Mouse (Mus musculus): ENCODE measurements around the gene Tmem136. TPM values are rescaled to one million over a fixed set of nuclear protein-coding genes. Genes with fewer than 3 reads are reported as not detected.

Tmem136 gene
- polyA plus RNA-seq, 1 experiment from 2014 or later, result 4.4 TPM

DNA sequence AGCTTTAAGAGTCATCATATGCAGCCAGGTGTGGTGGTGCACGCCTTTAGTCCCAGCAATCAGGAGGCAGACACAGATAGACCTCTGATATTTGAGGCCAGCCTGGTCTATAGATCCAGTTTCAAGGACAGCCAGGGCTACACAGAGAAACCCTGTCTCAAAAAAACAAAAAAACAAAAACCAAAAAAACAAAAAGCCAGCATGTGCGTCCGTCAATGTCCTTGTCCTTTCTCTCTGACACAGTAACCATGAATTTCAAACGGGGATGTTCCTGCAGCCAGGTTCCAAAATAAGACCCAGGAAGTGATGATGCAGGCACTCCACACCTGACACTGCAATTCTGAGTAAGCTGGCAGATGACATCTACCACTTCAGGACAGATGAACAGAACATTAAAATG is 21.5 kb downstream of the Tmem136 start:
- H3K27me3 ChIP-seq (ENCODE audit: control insufficient read depth, insufficient read depth, low read depth, low read length), result no peaks in the 10 kb centered on the region
- H3K9ac ChIP-seq (ENCODE audit: low read length), result no peak overlapping the region
- peaks cover 2% of the 10 kb centered on the region; the same call in 1 of the 2 replicates for H3K4me1 ChIP-seq (replicated peaks; ENCODE audit: control insufficient read depth, insufficient read depth, low read length)
- H3K27ac ChIP-seq (ENCODE audit: low read length), result no peak overlapping the region
- no peak overlapping the region for H3K4me3 ChIP-seq (ENCODE audit: low read length)
- no peaks in the 10 kb centered on the region for H3K36me3 ChIP-seq (ENCODE audit: control insufficient read depth, insufficient read depth, low read length)
- no peaks in the 10 kb centered on the region for H3K9me3 ChIP-seq (ENCODE audit: control insufficient read depth, low read length)
- ATAC-seq (ENCODE audit: low read depth), result no peak
- WGBS, result 83% methylated on average over 4 of the region's 4 CpGs
- no peak overlapping the region for H3K4me2 ChIP-seq (ENCODE audit: low read depth, low read length)

DNA sequence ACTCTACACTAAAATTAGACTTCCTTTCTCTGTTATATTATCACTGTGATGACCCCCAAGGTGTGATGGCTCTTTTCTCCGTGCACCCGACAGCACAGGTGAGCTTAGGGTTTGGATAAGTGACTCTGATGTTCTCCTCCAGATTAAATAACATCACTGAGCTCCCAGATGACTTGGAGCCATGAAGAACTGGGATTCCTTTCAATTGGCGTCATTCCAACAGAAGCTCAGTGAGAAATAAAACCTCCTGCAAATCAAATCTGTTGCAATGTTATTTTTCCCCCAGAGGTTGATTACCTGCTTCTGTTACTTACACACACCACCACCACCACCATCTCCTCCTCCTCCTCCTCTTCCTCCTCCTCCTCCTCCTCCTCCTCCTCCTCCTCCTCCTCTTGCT is 22.6 kb downstream of the Tmem136 start:
- Histone ChIP-seq H3K4me3 (ENCODE audit: low read length) (no peak overlapping the region), H3K4me1 (replicated peaks; ENCODE audit: control insufficient read depth, insufficient read depth, low read length) (peaks cover 2% of the 10 kb centered on the region; the same call in 1 of the 2 replicates), H3K4me2 (ENCODE audit: low read depth, low read length) (no peak overlapping the region), H3K9me3 (ENCODE audit: control insufficient read depth, low read length) (no peaks in the 10 kb centered on the region), H3K9ac (ENCODE audit: low read length) (no peak overlapping the region), H3K27me3 (ENCODE audit: control insufficient read depth, insufficient read depth, low read depth, low read length) (no peaks in the 10 kb centered on the region), H3K36me3 (ENCODE audit: control insufficient read depth, insufficient read depth, low read length) (no peaks in the 10 kb centered on the region), H3K27ac (ENCODE audit: low read length) (no peak overlapping the region)
- 43% methylated on average over 3 of the region's 3 CpGs for WGBS
- no peak for ATAC-seq (ENCODE audit: low read depth)

DNA sequence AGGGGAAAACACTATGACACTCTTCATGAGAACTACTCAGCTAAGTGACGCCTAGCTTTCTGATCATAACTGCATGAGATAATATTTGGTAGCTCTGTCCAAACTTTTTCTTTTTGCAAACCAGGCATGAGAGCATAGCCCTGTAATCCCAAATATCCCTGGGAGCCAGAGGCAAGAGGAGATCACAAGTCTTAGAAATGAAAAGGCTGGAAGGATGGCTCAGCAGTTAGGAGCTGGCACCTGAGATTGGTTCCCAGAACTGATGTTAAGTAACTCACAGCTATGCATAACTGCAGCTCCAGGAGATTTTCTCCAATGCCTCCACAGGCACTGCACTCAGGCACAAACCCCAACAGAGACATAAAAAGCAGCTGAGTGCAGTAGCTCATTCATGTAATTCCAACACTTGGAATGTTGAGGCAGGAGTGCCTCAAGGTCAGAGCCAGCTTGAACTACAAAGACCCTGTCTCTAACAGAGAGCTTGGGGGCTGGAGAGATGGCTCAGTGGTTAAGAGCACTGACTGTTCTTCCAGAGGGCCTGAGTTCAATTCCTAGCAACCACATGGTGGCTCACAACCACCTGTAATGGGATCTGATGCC is 30.6 kb downstream of the Tmem136 start:
- ATAC-seq (ENCODE audit: low read depth), result no peak
- H3K4me3 ChIP-seq (ENCODE audit: low read length), result no peak overlapping the region
- 47% methylated on average over 1 of the region's 1 CpGs for WGBS
- H3K36me3 ChIP-seq (ENCODE audit: control insufficient read depth, insufficient read depth, low read length), result no peaks in the 10 kb centered on the region
- H3K9ac ChIP-seq (ENCODE audit: low read length), result no peak overlapping the region
- H3K4me2 ChIP-seq (ENCODE audit: low read depth, low read length), result no peak overlapping the region
- H3K27me3 ChIP-seq (ENCODE audit: control insufficient read depth, insufficient read depth, low read depth, low read length), result no peaks in the 10 kb centered on the region
- peaks cover 30% of the 10 kb centered on the region for H3K4me1 ChIP-seq (replicated peaks; ENCODE audit: control insufficient read depth, insufficient read depth, low read length)
- peak overlapping the region; percentile 34 for H3K27ac ChIP-seq (ENCODE audit: low read length)
- no peaks in the 10 kb centered on the region for H3K9me3 ChIP-seq (ENCODE audit: control insufficient read depth, low read length)

DNA sequence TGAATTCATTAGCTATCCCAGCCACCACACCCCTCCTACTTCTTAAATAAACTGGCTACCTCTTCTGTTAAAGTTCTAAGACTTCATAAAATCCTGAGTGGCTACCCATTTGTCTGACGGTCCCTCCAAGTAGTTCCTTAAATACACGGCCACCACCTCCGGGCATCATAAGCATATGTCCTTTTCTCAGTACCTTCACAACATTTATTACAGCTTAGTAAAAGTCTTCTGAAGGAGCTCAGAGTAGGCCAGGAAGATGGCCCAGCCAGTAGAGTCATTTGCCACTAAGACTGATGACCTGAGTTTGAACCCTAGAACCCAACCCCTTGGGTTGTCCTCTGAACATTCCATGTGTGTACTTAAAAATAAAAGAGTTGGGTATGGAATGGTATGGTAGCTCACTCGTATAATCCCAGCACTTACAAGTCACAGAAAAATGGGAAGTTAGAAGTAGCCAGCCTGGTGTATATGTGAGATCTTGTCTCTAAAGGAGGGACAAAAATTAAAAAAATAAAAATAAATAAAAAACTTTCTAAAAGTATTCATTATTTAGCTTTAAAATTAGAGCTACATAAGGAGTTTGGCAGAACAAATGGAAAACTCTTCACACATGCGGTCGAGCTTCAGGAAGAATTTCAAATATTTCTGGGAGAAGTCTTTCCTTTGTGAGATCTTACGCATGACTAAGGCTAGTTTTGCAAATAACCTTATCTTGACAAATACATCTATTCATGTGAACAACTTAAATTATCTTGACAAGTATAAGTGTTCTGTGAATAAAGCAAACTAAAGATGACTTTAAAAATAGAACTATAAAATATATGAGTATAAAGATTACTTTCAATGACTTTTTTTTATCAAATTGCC is 31.6 kb downstream of the Tmem136 start:
- 38% methylated on average over 7 of the region's 7 CpGs for WGBS
- H3K4me2 ChIP-seq (ENCODE audit: low read depth, low read length), result peak overlapping the region; percentile 25; the same call in 1 of the 2 replicates
- no peaks in the 10 kb centered on the region for H3K36me3 ChIP-seq (ENCODE audit: control insufficient read depth, insufficient read depth, low read length)
- peak; percentile 56 for ATAC-seq (ENCODE audit: low read depth)
- peak overlapping the region; percentile 55 for H3K27ac ChIP-seq (ENCODE audit: low read length)
- no peaks in the 10 kb centered on the region for H3K27me3 ChIP-seq (ENCODE audit: control insufficient read depth, insufficient read depth, low read depth, low read length)
- H3K9ac ChIP-seq (ENCODE audit: low read length), result no peak overlapping the region
- no peaks in the 10 kb centered on the region for H3K9me3 ChIP-seq (ENCODE audit: control insufficient read depth, low read length)
- H3K4me3 ChIP-seq (ENCODE audit: low read length), result no peak overlapping the region
- peaks cover 35% of the 10 kb centered on the region for H3K4me1 ChIP-seq (replicated peaks; ENCODE audit: control insufficient read depth, insufficient read depth, low read length)

DNA sequence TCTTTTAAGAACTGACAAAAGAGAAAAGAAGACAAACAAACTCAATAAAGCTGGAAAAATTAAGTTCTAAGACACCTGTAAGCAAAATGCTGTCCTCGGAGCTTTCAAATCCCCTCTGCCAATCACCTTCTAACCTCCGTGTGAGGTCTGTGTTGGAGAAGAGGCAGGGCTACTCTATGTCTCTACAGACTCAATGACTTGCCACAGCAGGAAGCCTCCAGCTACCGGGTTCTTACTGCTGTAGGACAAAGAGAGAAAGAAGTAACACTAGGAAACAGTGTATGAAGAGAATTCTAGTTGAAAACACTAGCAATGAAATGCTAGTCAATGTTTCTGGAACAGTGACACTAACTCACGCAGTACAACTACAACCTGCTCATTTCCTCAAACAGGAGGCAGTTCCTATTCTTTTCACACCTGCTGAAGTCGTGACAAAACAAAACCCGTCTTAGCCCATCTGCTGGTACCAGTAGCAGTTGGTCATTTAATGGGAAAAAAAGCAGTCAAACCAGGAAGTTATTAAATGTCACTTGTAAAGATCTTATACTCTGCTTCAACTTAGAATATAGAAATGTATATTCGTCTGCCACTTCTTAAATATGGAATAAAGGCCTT is 32.8 kb downstream of the Tmem136 start:
- WGBS, result 60% methylated on average over 7 of the region's 7 CpGs
- no peak overlapping the region for H3K9ac ChIP-seq (ENCODE audit: low read length)
- ATAC-seq (ENCODE audit: low read depth), result no peak
- no peaks in the 10 kb centered on the region for H3K9me3 ChIP-seq (ENCODE audit: control insufficient read depth, low read length)
- H3K4me3 ChIP-seq (ENCODE audit: low read length), result no peak overlapping the region
- H3K27me3 ChIP-seq (ENCODE audit: control insufficient read depth, insufficient read depth, low read depth, low read length), result no peaks in the 10 kb centered on the region
- no peak overlapping the region for H3K27ac ChIP-seq (ENCODE audit: low read length)
- peaks cover 35% of the 10 kb centered on the region for H3K4me1 ChIP-seq (replicated peaks; ENCODE audit: control insufficient read depth, insufficient read depth, low read length)
- no peak overlapping the region for H3K4me2 ChIP-seq (ENCODE audit: low read depth, low read length)
- H3K36me3 ChIP-seq (ENCODE audit: control insufficient read depth, insufficient read depth, low read length), result no peaks in the 10 kb centered on the region

DNA sequence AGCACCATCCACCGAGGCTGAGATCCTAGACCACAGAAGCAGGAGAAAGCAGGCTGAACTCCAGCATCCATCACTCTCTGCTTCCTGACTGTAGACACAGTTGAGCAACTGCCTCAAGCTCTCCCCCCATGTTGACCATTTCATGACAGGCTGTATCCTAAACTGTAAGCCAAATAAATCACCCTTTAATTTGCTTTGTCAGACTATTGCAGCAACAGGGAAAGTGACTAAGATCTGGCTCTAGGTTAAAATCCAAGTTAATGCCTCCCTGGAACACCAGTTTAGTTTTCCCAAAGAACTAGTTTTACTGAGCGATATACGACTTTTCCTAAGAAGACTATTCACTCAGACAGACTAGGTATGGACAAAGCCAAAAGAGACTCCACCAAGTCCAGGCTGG is 37.7 kb downstream of the Tmem136 start:
- no peak for ATAC-seq (ENCODE audit: low read depth)
- 91% methylated on average over 3 of the region's 3 CpGs for WGBS

DNA sequence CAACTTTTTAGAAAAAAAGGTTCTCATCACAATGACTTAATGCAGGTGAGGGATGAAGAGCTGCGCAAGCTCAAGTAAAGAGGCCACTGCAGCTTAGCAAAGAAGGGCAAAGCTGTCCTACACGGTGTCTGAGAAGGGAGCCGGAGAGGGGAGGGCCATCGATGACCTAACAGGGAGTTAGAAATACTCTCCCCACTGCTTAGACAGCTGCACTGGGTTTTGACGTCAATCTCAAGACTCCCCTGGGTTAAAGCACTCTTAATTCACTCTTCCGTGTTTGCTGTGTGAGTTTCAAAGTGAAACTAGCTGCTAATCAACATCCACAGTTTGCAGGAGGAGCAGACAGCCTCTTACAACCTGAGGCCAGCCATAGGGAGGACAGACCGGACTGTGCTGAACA is 40.2 kb downstream of the Tmem136 start:
- 52% methylated on average over 7 of the region's 7 CpGs for WGBS
- Histone ChIP-seq H3K4me1 (replicated peaks; ENCODE audit: control insufficient read depth, insufficient read depth, low read length) (peaks cover 16% of the 10 kb centered on the region), H3K9ac (ENCODE audit: low read length) (no peak overlapping the region), H3K27ac (ENCODE audit: low read length) (no peak overlapping the region), H3K4me3 (ENCODE audit: low read length) (no peak overlapping the region), H3K27me3 (ENCODE audit: control insufficient read depth, insufficient read depth, low read depth, low read length) (no peaks in the 10 kb centered on the region), H3K9me3 (ENCODE audit: control insufficient read depth, low read length) (no peaks in the 10 kb centered on the region), H3K36me3 (ENCODE audit: control insufficient read depth, insufficient read depth, low read length) (no peaks in the 10 kb centered on the region), H3K4me2 (ENCODE audit: low read depth, low read length) (no peak overlapping the region)
- no peak for ATAC-seq (ENCODE audit: low read depth)

More for the DNA sequence above, 37.7 kb downstream of the Tmem136 start:
- Histone ChIP-seq H3K27me3 (ENCODE audit: control insufficient read depth, insufficient read depth, low read depth, low read length) (no peaks in the 10 kb centered on the region), H3K4me3 (ENCODE audit: low read length) (no peak overlapping the region), H3K9me3 (ENCODE audit: control insufficient read depth, low read length) (no peaks in the 10 kb centered on the region), H3K9ac (ENCODE audit: low read length) (no peak overlapping the region), H3K4me1 (replicated peaks; ENCODE audit: control insufficient read depth, insufficient read depth, low read length) (peaks cover 22% of the 10 kb centered on the region), H3K4me2 (ENCODE audit: low read depth, low read length) (no peak overlapping the region), H3K36me3 (ENCODE audit: control insufficient read depth, insufficient read depth, low read length) (no peaks in the 10 kb centered on the region), H3K27ac (ENCODE audit: low read length) (no peak overlapping the region)

DNA sequence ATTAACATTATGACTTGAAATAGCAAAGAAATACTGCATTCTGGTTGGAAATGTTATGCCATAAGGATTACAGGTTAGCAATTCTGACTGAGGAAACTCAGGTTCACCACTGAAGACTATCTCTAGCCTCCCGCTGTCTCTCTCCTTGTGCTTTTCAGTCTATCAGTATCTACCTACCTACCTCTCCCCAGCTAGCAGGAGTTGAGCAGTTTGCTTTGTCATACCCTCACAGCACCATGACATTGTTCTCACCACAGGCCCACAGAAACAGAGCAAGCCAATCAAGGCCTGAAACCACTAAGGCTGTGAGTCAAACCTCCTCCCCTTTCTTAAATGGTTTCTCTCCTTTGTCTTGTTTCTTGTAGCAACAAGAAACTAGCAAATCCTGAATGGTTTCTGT is 41.8 kb downstream of the Tmem136 start:
- H3K4me3 ChIP-seq (ENCODE audit: low read length), result no peak overlapping the region
- H3K27me3 ChIP-seq (ENCODE audit: control insufficient read depth, insufficient read depth, low read depth, low read length), result no peaks in the 10 kb centered on the region
- no peaks in the 10 kb centered on the region for H3K36me3 ChIP-seq (ENCODE audit: control insufficient read depth, insufficient read depth, low read length)
- H3K4me2 ChIP-seq (ENCODE audit: low read depth, low read length), result no peak overlapping the region
- no peaks in the 10 kb centered on the region for H3K9me3 ChIP-seq (ENCODE audit: control insufficient read depth, low read length)
- H3K4me1 ChIP-seq (replicated peaks; ENCODE audit: control insufficient read depth, insufficient read depth, low read length), result peaks cover 7% of the 10 kb centered on the region; the same call in 1 of the 2 replicates
- no peak overlapping the region for H3K9ac ChIP-seq (ENCODE audit: low read length)
- no peak overlapping the region for H3K27ac ChIP-seq (ENCODE audit: low read length)
- 100% methylated on average over 1 of the region's 1 CpGs for WGBS
- ATAC-seq (ENCODE audit: low read depth), result no peak

DNA sequence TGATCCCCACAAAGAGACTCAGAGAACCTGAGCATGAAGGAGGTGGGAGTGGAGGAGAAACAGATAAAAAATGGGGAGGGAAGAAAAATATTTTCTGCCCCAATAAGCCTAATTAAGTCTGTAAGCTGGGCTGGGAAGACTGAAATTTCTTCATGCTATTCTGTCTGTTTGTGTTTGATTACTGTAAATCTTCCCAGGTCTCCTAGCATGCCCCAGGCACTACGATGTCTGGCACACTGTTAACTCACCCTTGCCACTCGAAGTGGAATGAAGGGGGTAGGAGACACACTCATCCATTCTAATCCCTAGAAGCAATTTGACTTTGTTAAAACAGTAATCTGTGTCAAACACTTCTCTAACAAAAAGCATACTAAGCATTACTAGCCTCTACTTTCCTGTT is 44.6 kb downstream of the Tmem136 start:
- WGBS, result 44% methylated on average over 2 of the region's 2 CpGs
- Histone ChIP-seq H3K36me3 (ENCODE audit: control insufficient read depth, insufficient read depth, low read length) (no peaks in the 10 kb centered on the region), H3K27ac (ENCODE audit: low read length) (no peak overlapping the region), H3K9ac (ENCODE audit: low read length) (no peak overlapping the region), H3K27me3 (ENCODE audit: control insufficient read depth, insufficient read depth, low read depth, low read length) (no peaks in the 10 kb centered on the region), H3K4me3 (ENCODE audit: low read length) (no peak overlapping the region), H3K4me1 (replicated peaks; ENCODE audit: control insufficient read depth, insufficient read depth, low read length) (peaks cover 11% of the 10 kb centered on the region; the same call in 1 of the 2 replicates), H3K4me2 (ENCODE audit: low read depth, low read length) (no peak overlapping the region), H3K9me3 (ENCODE audit: control insufficient read depth, low read length) (no peaks in the 10 kb centered on the region)
- ATAC-seq (ENCODE audit: low read depth), result no peak
